Mouse (Mus musculus) liver, adult 2 months (tissue): ENCODE measurements around the gene Nkx1-1. TPM values are rescaled to one million over a fixed set of nuclear protein-coding genes. Genes with fewer than 3 reads are reported as not detected.

Source experiments
- DNase-seq: peaks from one replicate; pipeline ENCODE4 v3.0.0-alpha.2; 2011; ENCODE audit warnings: low read depth, low spot score; ENCODE audit errors: extremely low read depth
- H3K27ac ChIP-seq: fragments of 200-500 bp; replicated peaks from 2 replicates; pipeline ENCODE4 v1.5.1; 2012; ENCODE audit warnings: low read depth, mild to moderate bottlenecking, control low read depth, inconsistent platforms, low read length; ENCODE audit not compliant: insufficient read depth
- H3K27me3 ChIP-seq: fragments of 200-500 bp; 2 replicates; pipeline ENCODE4 v1.6.1; 2012; ENCODE audit warnings: mild to moderate bottlenecking, moderate library complexity, low read length, inconsistent platforms; ENCODE audit not compliant: control insufficient read depth, insufficient read depth
- H3K36me3 ChIP-seq: fragments of 200-500 bp; 2 replicates; pipeline ENCODE4 v1.6.1; 2012; ENCODE audit warnings: low read length, inconsistent platforms; ENCODE audit not compliant: control insufficient read depth, insufficient read depth
- H3K4me1 ChIP-seq: fragments of 200-500 bp; 2 replicates; pipeline ENCODE4 v1.6.1; 2011; ENCODE audit warnings: low read length; ENCODE audit not compliant: control insufficient read depth, insufficient read depth
- H3K4me3 ChIP-seq: fragments of 200-500 bp; 2 replicates; pipeline ENCODE4 v1.5.1; 2011; ENCODE audit warnings: low read depth, mild to moderate bottlenecking, control low read depth, low read length, moderate library complexity; ENCODE audit not compliant: insufficient read depth
- H3K79me2 ChIP-seq: fragments of 200-500 bp; 2 replicates; pipeline ENCODE4 v1.6.1; 2012; ENCODE audit warnings: inconsistent platforms, mild to moderate bottlenecking, low read length, moderate library complexity; ENCODE audit not compliant: control insufficient read depth, insufficient read depth
- H3K9ac ChIP-seq: fragments of 200-500 bp; 2 replicates; pipeline ENCODE4 v1.6.1; 2012; ENCODE audit warnings: low read depth, mild to moderate bottlenecking, control low read depth, inconsistent platforms, low read length
- CTCF ChIP-seq: fragments of 200-500 bp; IDR thresholded peaks from 2 replicates; pipeline ENCODE4 v1.5.1; 2011; ENCODE audit warnings: low read depth, low read length, control low read depth
- POLR2A ChIP-seq: fragments of 200-500 bp; IDR thresholded peaks from 2 replicates; pipeline ENCODE4 v1.6.1; 2011; ENCODE audit warnings: low read length, control low read depth; ENCODE audit not compliant: insufficient read depth; ENCODE audit errors: extremely low read depth
- WGBS: fragments of 180-500 bp; shearing (Covaris S2); methylation state at CpG from one replicate; pipeline ENCODE4 v1.1.7; 2018; 5-methylcytosine and 5-hydroxymethylcytosine counted together
- polyA plus RNA-seq: library from polyadenylated mRNA; depleted of rRNA; stranded (reverse); fragments of >200 nt; gene quantifications from 2 replicates; pipeline ENCODE4 v1.2.3, GENCODE M21; 2012; rRNA removed
- total RNA-seq: library from RNA; depleted of rRNA; stranded (reverse); fragments of >200 nt; gene quantifications from 2 replicates; pipeline ENCODE4 v1.2.3, GENCODE M21; 2014; rRNA removed

The Nkx1-1 gene
- total RNA-seq (not detected in 2 replicates), polyA plus RNA-seq (not detected in 2 replicates)

DNA sequence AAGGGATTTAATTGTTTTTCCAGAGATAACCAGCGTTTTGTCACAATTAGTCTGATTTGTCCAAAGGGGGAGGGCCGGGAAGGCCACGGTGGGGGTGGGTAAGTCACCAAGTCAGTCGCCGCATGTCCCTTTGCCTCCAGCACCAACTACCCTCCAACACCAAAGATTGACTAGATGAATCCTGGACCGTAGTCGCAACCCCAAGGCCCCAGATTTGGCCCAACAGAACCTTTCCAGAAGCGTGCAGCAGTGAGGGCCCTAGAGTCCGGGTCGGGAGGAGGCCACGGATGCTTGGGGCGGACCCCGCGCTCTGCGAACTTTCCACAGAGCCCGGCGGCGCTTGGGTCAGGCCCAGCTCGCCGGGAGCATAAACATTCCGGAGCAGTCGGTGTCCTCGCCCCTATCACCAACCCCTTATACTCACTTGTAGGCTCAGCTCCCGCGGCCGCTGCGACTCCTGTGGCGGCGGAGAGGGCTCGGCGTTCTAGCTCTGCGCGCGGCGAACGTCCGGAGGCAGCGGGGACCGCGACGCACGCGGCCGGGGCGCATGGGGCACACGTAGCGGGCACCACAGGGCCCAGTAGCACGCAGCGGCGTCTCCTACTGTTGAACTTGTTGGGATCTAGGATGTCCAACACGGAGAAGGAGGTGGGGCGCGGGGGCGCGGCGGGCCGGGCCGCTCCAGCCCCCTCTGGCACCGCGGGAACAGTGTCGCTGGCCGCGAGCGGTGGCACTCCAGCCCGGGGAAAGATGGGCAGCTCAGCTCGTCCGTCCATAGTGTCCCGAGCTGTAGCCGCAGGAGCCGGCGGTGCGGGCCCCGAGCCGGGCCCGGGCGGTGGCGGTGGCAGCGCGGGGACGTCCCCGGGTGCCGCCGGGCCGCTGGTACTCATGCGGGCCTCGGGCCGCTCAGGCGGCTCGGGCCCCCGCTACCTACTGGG is at the start of gene Nkx1-1:
Nkx1-1 (minus strand) TSS at position 776 of the 938 bp plus-strand sequence.
- Histone ChIP-seq H3K79me2 (no peaks in the 10 kb centered on the region), H3K36me3 (no peaks in the 10 kb centered on the region), H3K27me3 (peaks cover 53% of the 10 kb centered on the region), H3K9ac (no peak within 1 kb of the TSS), H3K27ac (no peak within 1 kb of the TSS), H3K4me3 (no peak within 1 kb of the TSS), H3K4me1 (no peaks in the 10 kb centered on the region)
- WGBS: 3% methylated on average over 83 of the region's 90 CpGs
- TF ChIP-seq CTCF: no peak
- no peak for TF ChIP-seq POLR2A
- no peak for DNase-seq

DNA sequence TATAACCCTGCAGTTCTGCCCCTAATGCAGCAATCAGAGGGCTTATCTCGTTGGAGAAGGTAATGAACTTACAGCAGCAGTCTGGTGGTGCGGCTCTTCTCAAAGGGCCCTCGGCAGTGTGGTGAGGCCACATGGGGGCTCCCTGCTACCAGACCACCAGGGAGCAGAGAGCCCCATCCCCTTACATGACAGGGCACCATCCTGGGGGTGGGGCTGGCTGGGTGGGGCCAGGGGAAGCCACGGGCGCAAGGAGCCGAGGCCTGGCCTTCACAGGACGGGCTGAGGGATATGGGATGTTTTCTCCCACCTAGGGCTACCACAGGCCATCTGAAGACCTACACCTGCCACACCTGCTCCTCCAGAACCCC is 47.5 kb upstream of the Nkx1-1 start:
- DNase-seq: no peak
- H3K27me3 ChIP-seq: no peaks in the 10 kb centered on the region
- WGBS: 47% methylated on average over 7 of the region's 7 CpGs
- H3K36me3 ChIP-seq: no peaks in the 10 kb centered on the region
- no peaks in the 10 kb centered on the region for H3K4me1 ChIP-seq
- no peak overlapping the region for H3K27ac ChIP-seq
- no peak overlapping the region for H3K4me3 ChIP-seq
- TF ChIP-seq CTCF (no peak), POLR2A (no peak)
- H3K79me2 ChIP-seq: no peaks in the 10 kb centered on the region
- no peak overlapping the region for H3K9ac ChIP-seq

DNA sequence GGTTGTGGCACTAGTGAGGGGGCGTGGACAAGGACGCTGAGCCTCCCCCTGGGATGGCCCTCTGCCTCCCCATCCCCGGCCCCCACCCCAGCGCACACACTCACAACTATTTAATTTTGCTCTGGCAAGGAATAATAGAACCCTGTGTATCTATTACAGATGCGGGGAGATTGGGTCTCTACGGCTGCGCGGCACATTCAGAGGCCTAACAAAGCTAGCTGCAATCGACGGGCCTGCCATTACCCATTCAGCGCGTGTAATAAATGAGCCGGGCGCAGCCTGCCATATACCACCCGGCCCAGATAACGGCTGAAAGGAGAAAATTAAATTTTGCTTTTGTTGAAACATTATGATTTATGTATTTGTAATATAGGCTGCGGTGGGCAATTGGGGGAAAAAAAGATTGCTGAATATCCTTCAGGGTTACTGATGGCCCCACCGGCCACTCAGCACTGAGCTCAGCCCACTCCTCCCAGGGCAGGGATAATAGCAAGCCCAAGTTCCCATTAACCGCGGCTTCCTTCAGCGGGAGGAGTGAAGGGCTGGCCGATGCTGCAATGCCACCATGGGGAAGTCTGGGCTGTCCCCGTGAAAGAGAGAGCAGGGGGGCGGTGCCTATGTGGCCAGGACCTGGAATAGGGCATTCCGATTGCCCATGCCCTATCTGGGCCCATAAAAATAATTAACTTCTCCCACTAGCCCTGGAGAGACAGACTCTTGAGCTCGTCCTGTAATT is 47.0 kb upstream of the Nkx1-1 start:
- no peak overlapping the region for H3K9ac ChIP-seq
- H3K27me3 ChIP-seq: no peaks in the 10 kb centered on the region
- no peak for DNase-seq
- no peak overlapping the region for H3K4me3 ChIP-seq
- no peak overlapping the region for H3K27ac ChIP-seq
- H3K79me2 ChIP-seq: no peaks in the 10 kb centered on the region
- no peaks in the 10 kb centered on the region for H3K36me3 ChIP-seq
- 73% methylated on average over 26 of the region's 26 CpGs for WGBS
- H3K4me1 ChIP-seq: no peaks in the 10 kb centered on the region
- no peak for TF ChIP-seq CTCF
- TF ChIP-seq POLR2A: no peak

DNA sequence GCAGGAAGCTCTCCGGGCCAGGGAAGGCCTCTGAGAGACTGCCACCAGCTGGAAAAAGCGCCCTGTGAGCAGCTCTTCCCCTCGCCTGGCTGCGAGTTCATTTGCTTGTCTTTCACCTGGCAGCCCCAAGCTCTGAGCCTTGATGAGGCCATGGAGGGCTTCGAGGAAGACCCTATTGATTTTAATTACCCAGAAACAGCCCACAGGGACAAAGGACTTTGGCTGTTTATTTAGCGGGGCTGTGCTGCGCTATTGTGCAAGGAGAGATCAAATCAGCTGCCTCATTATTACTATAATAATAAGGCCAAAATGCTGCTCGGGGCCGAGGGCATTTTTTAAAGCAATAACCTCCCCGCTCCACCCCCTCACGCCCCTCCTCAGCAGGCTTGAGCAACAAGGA is 31.7 kb upstream of the Nkx1-1 start:
- Histone ChIP-seq H3K9ac (peak overlapping the region; percentile 11; the same call in 1 of the 2 replicates), H3K4me1 (peaks cover 32% of the 10 kb centered on the region), H3K27me3 (no peaks in the 10 kb centered on the region), H3K36me3 (no peaks in the 10 kb centered on the region), H3K4me3 (no peak overlapping the region), H3K79me2 (no peaks in the 10 kb centered on the region), H3K27ac (peak overlapping the region; percentile 88)
- peak; percentile 80 for DNase-seq
- 19% methylated on average over 11 of the region's 11 CpGs for WGBS
- TF ChIP-seq CTCF (0 out of 2 replicates have a peak, but pooled peaks have one; percentile 23), POLR2A (no peak)

DNA sequence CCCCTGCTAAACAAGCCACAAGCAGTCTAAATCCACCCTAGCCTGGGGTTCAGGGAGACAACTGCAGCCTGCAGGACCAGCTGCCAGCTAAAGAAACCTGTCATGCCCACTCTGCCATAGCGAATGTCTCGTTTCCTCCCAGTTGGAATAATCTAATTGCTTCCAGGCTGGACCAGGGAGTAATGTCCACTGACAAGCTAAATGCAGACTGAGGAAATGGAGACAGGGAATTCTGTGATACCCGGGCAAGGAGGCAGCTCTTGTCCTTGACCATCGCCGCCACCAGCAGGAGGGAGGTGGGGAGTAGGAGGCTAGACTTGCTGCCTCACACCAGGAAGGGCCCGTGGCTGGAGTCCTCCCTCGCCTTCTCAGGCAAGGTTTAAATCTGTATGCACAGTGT is 30.6 kb upstream of the Nkx1-1 start:
- H3K27me3 ChIP-seq: no peaks in the 10 kb centered on the region
- no peak overlapping the region for H3K27ac ChIP-seq
- H3K4me1 ChIP-seq: peaks cover 38% of the 10 kb centered on the region
- no peak overlapping the region for H3K9ac ChIP-seq
- no peak for TF ChIP-seq CTCF
- no peak for TF ChIP-seq POLR2A
- no peaks in the 10 kb centered on the region for H3K36me3 ChIP-seq
- no peaks in the 10 kb centered on the region for H3K79me2 ChIP-seq
- 74% methylated on average over 7 of the region's 7 CpGs for WGBS
- H3K4me3 ChIP-seq: no peak overlapping the region
- DNase-seq: no peak
